Mouse (Mus musculus) MEL (cell line): ENCODE data around the gene Gm5127. TPM values are rescaled to one million over a fixed set of nuclear protein-coding genes. Genes with fewer than 3 reads are reported as not detected.
A peak's percentile ranks its signal among the peaks of the same experiment; 100 is the strongest.

Source experiments
- DNase-seq: peaks from one replicate; pipeline ENCODE4 v3.0.0; 2011; ENCODE audit warnings: low read depth, low spot score
- H3K27ac ChIP-seq: 2 replicates; pipeline ENCODE4 v1.5.1; 2012; ENCODE audit warnings: low read depth, mild to moderate bottlenecking, control low read depth, low read length, moderate library complexity; ENCODE audit not compliant: control insufficient read depth
- H3K27me3 ChIP-seq, 2 experiments: fragments of 150-350 bp in 1 of 2; sonication (generic) in 1 of 2; 2 replicates each; pipeline ENCODE4 v1.6.1; 2012; ENCODE audit warnings: low read length in 2 of 2, mild to moderate bottlenecking in 2 of 2, improper control_type of control experiment in 1 of 2, moderate library complexity in 1 of 2; ENCODE audit not compliant: insufficient read depth in 2 of 2, control insufficient read depth in 1 of 2
- H3K36me3 ChIP-seq, 2 experiments: 2 replicates each; pipeline ENCODE4 v1.6.1; 2012 to 2014; ENCODE audit warnings: low read length in 2 of 2, improper control_type of control experiment in 1 of 2, inconsistent platforms in 1 of 2, mild to moderate bottlenecking in 1 of 2; ENCODE audit not compliant: insufficient read depth in 2 of 2, control insufficient read depth in 1 of 2
- H3K4me1 ChIP-seq, 2 experiments: fragments of 150-350 bp in 1 of 2; sonication (generic) in 1 of 2; 2 replicates each; pipeline ENCODE4 v1.6.1; 2012; ENCODE audit warnings: low read length in 2 of 2, improper control_type of control experiment in 1 of 2, mild to moderate bottlenecking in 1 of 2; ENCODE audit not compliant: insufficient read depth in 2 of 2, control insufficient read depth in 1 of 2
- H3K4me3 ChIP-seq, 2 experiments: fragments of 150-350 bp in 1 of 2; sonication (generic) in 1 of 2; 2 replicates each; pipeline ENCODE4 v1.5.1; 2012; ENCODE audit warnings: low read depth in 2 of 2, low read length in 2 of 2, mild to moderate bottlenecking in 2 of 2, moderate library complexity in 2 of 2, control low read depth in 1 of 2, improper control_type of control experiment in 1 of 2; ENCODE audit not compliant: control insufficient read depth in 1 of 2, insufficient read depth in 1 of 2
- H3K79me2 ChIP-seq: 2 replicates; pipeline ENCODE4 v1.6.1; 2012; ENCODE audit warnings: mild to moderate bottlenecking, low read length, moderate library complexity; ENCODE audit not compliant: control insufficient read depth, poor library complexity, insufficient read depth
- H3K9ac ChIP-seq: 2 replicates; pipeline ENCODE4 v1.6.1; 2012; ENCODE audit warnings: low read depth, mild to moderate bottlenecking, control low read depth, low read length, moderate library complexity; ENCODE audit not compliant: control insufficient read depth, poor library complexity, severe bottlenecking
- H3K9me3 ChIP-seq: fragments of 150-350 bp; sonication (generic); replicated peaks from 2 replicates; pipeline ENCODE4 v1.6.1; 2012; ENCODE audit warnings: mild to moderate bottlenecking, low read length, improper control_type of control experiment, moderate library complexity; ENCODE audit not compliant: insufficient read depth
- BHLHE40 ChIP-seq: IDR thresholded peaks from 2 replicates; pipeline ENCODE4 v1.6.1; 2012; ENCODE audit warnings: low read depth, mild to moderate bottlenecking, inconsistent platforms, low read length, improper control_type of control experiment, borderline replicate concordance
- CTCF ChIP-seq, 3 experiments: IDR thresholded peaks in 2 of 3; conservative IDR thresholded peaks in 1 of 3; 2 replicates each; pipeline ENCODE4 v1.5.1; 2011 to 2012; ENCODE audit warnings: low read length in 3 of 3, low read depth in 2 of 3, mild to moderate bottlenecking in 2 of 3, improper control_type of control experiment in 1 of 3, inconsistent platforms in 1 of 3, mixed read lengths in 1 of 3, moderate library complexity in 1 of 3; ENCODE audit not compliant: control insufficient read depth in 1 of 3, insufficient read depth in 1 of 3, poor library complexity in 1 of 3, severe bottlenecking in 1 of 3
- GATA1 ChIP-seq: IDR thresholded peaks from 2 replicates; pipeline ENCODE4 v1.6.1; 2011; ENCODE audit warnings: low read depth, low read length, improper control_type of control experiment
- JUND ChIP-seq: IDR thresholded peaks from 2 replicates; pipeline ENCODE4 v1.6.1; 2011; ENCODE audit warnings: low read depth, mild to moderate bottlenecking, improper control_type of control experiment, low read length
- MAX ChIP-seq: IDR thresholded peaks from 2 replicates; pipeline ENCODE4 v1.6.1; 2011; ENCODE audit warnings: low read length, improper control_type of control experiment
- MEF2A ChIP-seq: IDR thresholded peaks from 2 replicates; pipeline ENCODE4 v1.6.1; 2014; ENCODE audit warnings: low read depth, mild to moderate bottlenecking, inconsistent platforms, low read length, improper control_type of control experiment; ENCODE audit not compliant: poor library complexity, insufficient replicate concordance, severe bottlenecking; ENCODE audit errors: extremely low read depth
- MXI1 ChIP-seq: IDR thresholded peaks from 2 replicates; pipeline ENCODE4 v1.6.1; 2011; ENCODE audit warnings: mild to moderate bottlenecking, low read depth, low read length, improper control_type of control experiment
- MYC ChIP-seq: IDR thresholded peaks from 2 replicates; pipeline ENCODE4 v1.6.1; 2011; ENCODE audit warnings: low read depth, mild to moderate bottlenecking, low read length, improper control_type of control experiment, moderate library complexity
- POLR2AphosphoS2 ChIP-seq: IDR thresholded peaks from 2 replicates; pipeline ENCODE4 v1.6.1; 2011; ENCODE audit warnings: low read length, improper control_type of control experiment
- RAD21 ChIP-seq: IDR thresholded peaks from 2 replicates; pipeline ENCODE4 v1.6.1; 2011; ENCODE audit warnings: mild to moderate bottlenecking, low read depth, low read length, improper control_type of control experiment
- SMC3 ChIP-seq: IDR thresholded peaks from 2 replicates; pipeline ENCODE4 v1.6.1; 2011; ENCODE audit warnings: low read depth, low read length, improper control_type of control experiment
- TCF12 ChIP-seq: IDR thresholded peaks from 2 replicates; pipeline ENCODE4 v1.6.1; 2014; ENCODE audit warnings: low read depth, mild to moderate bottlenecking, inconsistent platforms, low read length, improper control_type of control experiment, moderate library complexity
- UBTF ChIP-seq: IDR thresholded peaks from 2 replicates; pipeline ENCODE4 v1.6.1; 2012; ENCODE audit warnings: low read depth, mild to moderate bottlenecking, inconsistent platforms, low read length, improper control_type of control experiment, moderate library complexity, borderline replicate concordance; ENCODE audit not compliant: insufficient read depth
- USF2 ChIP-seq, 2 experiments: IDR thresholded peaks; 2 replicates each; pipeline ENCODE4 v1.6.1; 2011 to 2012; ENCODE audit warnings: improper control_type of control experiment in 2 of 2, low read length in 2 of 2, borderline replicate concordance in 1 of 2, inconsistent platforms in 1 of 2, low read depth in 1 of 2, mild to moderate bottlenecking in 1 of 2; ENCODE audit not compliant: insufficient read depth in 1 of 2
- ZKSCAN1 ChIP-seq: IDR thresholded peaks from 2 replicates; pipeline ENCODE4 v1.6.1; 2012; ENCODE audit warnings: low read depth, mild to moderate bottlenecking, inconsistent platforms, low read length, improper control_type of control experiment, moderate library complexity
- ZNF384 ChIP-seq: IDR thresholded peaks from 2 replicates; pipeline ENCODE4 v1.6.1; 2012; ENCODE audit warnings: low read depth, mild to moderate bottlenecking, inconsistent platforms, low read length, improper control_type of control experiment
- polyA plus RNA-seq, 2 experiments: library from polyadenylated mRNA; stranded (reverse) in 1 of 2; unstranded in 1 of 2; fragments of >175 nt in 1 of 2; fragments of >200 nt in 1 of 2; gene quantifications; 2 replicates each; pipeline versions ENCODE4 v1.2.1 to v1.2.4; 2012; ENCODE audit warnings: low replicate concordance in 2 of 2, low read depth in 1 of 2; ENCODE audit not compliant: insufficient read length in 2 of 2, insufficient read depth in 1 of 2, missing spikeins in 1 of 2
- total RNA-seq: library from RNA; depleted of rRNA; stranded (reverse); fragments of 300-350 nt; gene quantifications from 2 replicates; pipeline ENCODE4 v1.2.3, GENCODE M21; 2012

Gm5127 gene
- total and polyA plus RNA-seq, 3 experiments = not detected

DNA sequence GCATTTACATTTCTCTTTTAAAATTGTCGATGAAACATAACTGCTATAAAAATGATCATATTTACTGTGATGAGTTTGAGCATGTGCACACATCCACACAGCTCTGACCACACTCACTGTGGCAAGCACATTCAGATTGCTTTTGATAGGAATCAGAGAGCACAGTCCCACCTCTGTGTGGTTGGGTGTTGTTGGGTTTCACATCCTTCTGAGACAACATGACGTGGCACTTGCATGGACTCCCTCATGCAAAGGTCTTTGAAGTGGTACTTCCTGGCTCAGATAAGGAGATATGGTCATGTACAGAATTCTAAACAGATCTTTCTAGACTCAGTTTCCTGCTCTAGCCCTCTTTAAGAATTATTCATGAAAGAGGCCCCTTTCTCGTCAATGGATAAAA, 121.6 kb downstream of the Gm5127 start:
- Histone ChIP-seq H3K4me3 (no peak overlapping the region), H3K79me2 (no peaks in the 10 kb centered on the region), H3K4me1 (no peaks in the 10 kb centered on the region), H3K27me3 (no peaks in the 10 kb centered on the region), H3K9me3 (no peaks in the 10 kb centered on the region), H3K9ac (no peak overlapping the region), H3K36me3 (no peaks in the 10 kb centered on the region), H3K27ac (no peak overlapping the region)
- no peak for DNase-seq
- TF ChIP-seq MXI1 (no peak), ZKSCAN1 (no peak), POLR2AphosphoS2 (no peak), MYC (no peak), ZNF384 (no peak), UBTF (no peak), MAX (no peak), JUND (no peak)

DNA sequence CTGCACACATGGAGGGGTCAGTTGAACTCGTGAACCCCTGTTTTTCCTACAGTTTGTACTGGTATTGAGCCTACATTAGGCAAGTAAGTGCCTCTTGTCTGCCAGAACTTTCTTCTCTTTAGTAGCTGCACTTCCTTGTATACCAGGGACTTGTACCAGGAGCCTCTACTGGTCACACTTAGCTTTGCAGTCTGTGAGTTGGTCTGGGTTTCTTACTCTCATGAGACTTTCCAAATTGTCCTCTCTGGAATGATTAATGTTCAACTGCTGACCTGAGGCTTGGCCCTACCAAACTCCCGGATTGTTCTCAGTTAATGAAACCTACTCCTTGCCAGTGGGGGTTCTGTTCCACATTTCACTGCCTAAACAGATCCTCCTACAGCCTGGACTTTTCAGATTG, 134.2 kb downstream of the Gm5127 start:
- Histone ChIP-seq H3K27ac (no peak overlapping the region), H3K9me3 (no peaks in the 10 kb centered on the region), H3K27me3 (no peaks in the 10 kb centered on the region), H3K79me2 (no peaks in the 10 kb centered on the region), H3K4me3 (no peak overlapping the region), H3K4me1 (no peaks in the 10 kb centered on the region), H3K9ac (no peak overlapping the region), H3K36me3 (no peaks in the 10 kb centered on the region)
- peak; percentile 18 for DNase-seq
- TF ChIP-seq BHLHE40 (no peak), JUND (no peak), TCF12 (no peak), CTCF (IDR thresholded peaks at IDR 0.05 in 2 of 3, conservative IDR thresholded peaks at IDR 0.05 in 1 of 3; ENCODE audit: control insufficient read depth in 1 of 3, insufficient read depth in 1 of 3, low read depth in 2 of 3, low read length in 3 of 3, poor library complexity in 1 of 3, severe bottlenecking in 1 of 3) (peak in 1 of 3 experiments; percentile 26; a peak in 2 of 6 replicates), RAD21 (peak; percentile 13), MEF2A (no peak), SMC3 (peak; percentile 37), USF2 (IDR thresholded peaks at IDR 0.05; ENCODE audit: borderline replicate concordance in 1 of 2, insufficient read depth in 1 of 2, low read depth in 1 of 2, low read length in 2 of 2) (no peak), GATA1 (no peak)
